Mouse (Mus musculus) kidney, postnatal 10 days (tissue): ENCODE results near the gene Stox2.
"Not testable (repeated sequence)": the region's sequence is repeated elsewhere in the genome, so short reads cannot be mapped to it uniquely, and the experiment has no call there.

Experiments used
- DNase-seq: peaks from one replicate; pipeline ENCODE4 v3.0.0; 2021; ENCODE audit warnings: mixed read lengths

Gene Stox2

DNA sequence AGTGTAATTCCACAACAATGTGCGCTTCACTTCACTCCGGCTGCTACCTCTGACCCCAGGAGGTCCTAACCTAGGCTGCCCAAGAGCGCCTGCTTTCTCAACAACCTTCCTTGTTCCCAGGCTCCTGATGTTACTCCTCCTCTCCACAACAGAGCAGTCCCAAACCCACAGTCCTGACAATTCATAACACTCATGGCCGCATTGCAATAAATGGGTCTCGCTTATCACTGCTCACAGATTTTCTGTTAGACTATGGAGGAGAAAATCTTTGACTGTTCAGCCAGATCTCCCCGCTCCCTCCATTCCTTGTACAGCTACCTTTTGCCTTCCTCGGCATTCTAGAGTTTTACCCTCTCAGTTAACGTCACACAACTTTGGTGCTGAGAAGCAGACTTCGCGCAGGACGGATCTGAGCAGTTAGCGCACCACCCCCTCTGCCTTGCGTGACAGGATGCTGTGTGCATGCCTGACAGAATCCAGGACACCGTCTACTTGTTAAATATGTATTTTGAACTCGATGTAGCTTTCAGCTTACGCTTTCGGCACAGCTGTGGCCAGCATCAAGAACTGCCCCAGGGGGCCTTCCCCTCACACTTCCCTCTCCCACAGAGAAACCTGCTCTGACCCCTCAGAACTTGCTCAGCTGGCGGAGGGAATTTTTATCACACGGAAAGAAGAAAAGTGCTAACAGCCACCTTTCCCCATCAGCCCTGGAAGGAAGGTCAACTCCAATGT, at the start of gene Stox2:
TSS of gene Stox2 (minus strand) at position 51 of the 735 bp plus-strand sequence.
- peak; percentile 16 for DNase-seq

DNA sequence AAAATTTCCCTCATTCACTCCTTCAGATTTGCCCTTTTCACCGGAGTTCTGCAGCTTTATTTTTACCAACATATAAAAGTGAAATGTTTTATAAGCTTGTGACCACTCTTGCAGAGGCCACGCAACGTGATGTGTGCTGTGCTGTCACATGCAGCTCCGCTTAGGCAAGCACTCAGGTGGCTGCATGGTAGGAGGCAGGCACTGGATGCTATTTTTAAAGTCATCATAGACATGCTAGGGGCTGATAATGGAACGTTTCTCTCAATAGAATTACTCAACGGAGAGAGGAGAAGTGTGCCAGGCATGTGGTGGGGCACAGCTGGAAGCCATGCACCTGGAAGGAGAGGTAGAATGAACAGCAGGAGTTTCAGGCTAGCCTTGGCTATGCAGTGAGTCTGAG, 49.3 kb upstream of the Stox2 start:
- no peak for DNase-seq

GRCm38 (mm10) chr8:47494602-47495153, 48.5 kb upstream of the Stox2 start:
- DNase-seq = no peak

DNA sequence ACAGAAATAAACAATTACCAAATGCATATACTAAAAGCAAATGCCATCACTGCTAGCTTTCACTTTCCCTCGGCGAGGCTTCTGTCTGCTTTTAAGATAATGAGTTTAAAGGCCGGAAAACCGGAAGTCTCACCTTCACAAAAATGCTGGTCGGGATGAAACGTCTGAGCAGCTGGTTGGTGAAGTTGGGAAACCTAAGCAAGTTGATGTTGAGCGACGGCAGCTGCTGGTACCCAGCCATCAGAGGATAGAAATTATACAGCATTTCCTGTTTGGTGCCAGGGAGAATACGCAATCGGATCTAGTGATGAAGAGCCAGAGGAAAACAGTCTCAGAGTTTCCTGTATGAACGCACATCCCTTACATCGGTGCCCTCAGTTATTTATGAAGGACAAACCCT, 46.9 kb upstream of the Stox2 start:
- DNase-seq = no peak

- DNase-seq = no peak
Observed at GRCm38 (mm10) chr8:47487231-47487630, 41.1 kb upstream of the Stox2 start.

DNA sequence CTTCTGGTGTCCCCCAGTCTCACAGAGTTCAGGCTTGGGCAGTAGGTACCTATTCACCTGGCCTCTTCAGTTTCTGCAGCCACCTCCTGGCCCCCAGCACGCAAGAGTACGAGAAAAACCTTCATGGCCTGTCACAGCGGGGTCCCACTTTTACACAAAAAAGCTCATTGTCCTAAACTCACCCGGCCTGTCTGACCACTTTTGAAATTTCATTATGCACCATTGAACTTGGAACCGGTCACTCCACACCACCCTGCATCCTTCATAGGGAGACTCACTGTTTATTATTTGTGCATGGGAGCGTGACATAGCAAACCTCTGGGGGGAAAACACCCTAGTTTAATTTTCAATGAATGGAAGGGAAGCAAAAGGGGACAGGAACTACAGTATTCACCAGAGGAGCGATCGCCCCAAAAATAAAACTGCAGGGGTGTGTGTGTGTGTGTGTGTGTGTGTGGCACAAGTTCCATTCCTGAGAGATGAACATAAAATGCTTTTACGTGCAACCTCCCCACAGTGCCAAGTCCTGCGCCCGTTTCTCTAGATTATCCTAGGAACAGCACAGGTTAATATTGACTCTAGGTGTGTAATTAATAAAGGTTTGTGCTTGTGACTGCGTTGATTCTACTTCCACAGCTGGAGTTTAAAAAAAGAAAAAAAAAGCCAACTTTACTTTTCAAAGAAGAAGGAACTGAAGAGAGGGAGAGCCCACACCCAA, 36.4 kb upstream of the Stox2 start:
- peak; percentile 59 for DNase-seq

- no peak for DNase-seq
Observed at GRCm38 (mm10) chr8:47480039-47480438, 33.9 kb upstream of the Stox2 start.

DNA sequence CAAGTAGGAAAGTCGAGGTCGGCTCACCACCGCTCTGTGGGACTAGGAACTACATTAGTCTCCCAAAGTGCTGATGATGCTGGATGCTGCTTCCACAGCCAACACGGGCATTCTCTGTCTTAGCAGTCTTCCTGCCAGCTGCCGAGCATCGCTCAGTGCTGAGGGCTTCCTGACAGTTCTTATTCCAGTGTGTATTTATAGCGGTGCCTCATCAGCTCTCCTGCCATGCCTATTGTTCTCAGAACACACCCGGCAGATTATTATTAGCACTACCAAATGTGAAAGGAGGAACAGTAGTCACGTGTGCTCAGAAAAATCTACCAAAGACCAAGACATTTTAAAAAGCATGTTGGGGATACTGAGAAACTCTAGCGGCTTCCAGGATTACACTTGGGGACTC, 15.5 kb upstream of the Stox2 start:
- peak; percentile 59 for DNase-seq

DNA sequence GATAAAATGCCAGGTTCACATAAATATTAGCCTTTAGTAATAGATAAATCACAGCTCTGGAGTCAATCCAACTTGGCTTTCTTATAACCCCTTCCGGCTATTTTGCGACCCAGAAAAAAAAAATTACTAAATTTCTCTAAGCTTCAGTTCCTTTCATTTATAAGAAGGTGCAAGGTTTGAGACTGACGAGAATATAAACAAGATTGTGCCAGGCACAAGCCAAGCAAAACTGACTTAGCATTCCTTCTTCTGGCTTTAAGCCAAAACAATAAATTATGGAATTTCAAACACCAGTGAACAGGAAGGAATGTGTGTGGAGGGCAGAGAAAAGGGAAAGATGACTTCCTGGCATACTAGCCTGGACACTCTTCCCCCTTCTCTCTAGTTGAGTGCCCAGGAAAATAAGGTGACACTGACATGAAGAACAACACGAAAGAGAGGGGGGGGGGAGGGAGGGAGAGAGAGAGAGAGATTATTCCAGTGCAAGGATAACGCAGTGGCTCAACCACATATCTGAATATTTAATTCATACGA, 13.1 kb upstream of the Stox2 start:
- DNase-seq = no peak

DNA sequence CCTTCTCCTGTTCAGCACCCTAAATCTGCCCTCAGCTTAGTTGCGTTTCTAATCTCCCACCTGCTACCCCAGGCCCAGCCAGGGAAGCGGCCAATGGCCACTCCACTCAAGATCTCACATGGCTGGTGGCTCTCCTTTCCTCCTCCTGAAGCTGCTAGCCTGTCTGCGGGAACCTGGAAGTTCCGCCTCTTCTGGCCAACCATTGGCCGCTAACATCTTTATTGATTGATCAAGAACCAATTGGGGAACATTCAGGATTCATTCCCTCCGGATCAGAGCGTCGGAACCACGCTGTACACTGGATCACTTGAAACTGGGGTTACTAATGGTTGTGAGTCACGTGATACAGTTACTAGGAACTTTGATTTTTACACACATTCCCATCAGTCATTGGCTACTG, 12.4 kb upstream of the Stox2 start:
- DNase-seq = no peak

- not testable (repeated sequence) for DNase-seq
Observed at GRCm38 (mm10) chr8:47449211-47449610, 3.0 kb upstream of the Stox2 start.

GRCm38 (mm10) chr8:47439271-47439670, 6.9 kb downstream of the Stox2 start:
- peak; percentile 26 for DNase-seq

GRCm38 (mm10) chr8:47437976-47438375, 8.2 kb downstream of the Stox2 start:
- DNase-seq = no peak

DNA sequence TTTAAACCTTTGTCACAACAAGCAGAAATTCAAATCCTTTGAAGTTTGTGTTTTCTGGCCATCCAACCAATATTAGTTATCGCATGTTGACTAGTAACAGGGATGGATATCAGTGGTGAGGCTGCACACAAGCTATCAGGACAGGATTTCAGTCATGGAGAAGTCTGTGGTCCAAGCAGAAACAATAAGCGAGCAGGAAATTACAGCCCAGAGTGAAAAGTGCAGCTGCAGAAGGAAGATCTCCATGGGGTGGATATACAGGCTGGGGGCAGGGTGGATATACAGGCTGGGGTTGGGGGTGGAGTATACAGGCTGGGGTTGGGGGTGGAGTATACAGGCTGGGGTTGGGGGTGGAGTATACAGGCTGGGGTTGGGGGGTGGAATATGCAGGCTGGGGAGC, 10.3 kb downstream of the Stox2 start:
- DNase-seq = no peak

DNA sequence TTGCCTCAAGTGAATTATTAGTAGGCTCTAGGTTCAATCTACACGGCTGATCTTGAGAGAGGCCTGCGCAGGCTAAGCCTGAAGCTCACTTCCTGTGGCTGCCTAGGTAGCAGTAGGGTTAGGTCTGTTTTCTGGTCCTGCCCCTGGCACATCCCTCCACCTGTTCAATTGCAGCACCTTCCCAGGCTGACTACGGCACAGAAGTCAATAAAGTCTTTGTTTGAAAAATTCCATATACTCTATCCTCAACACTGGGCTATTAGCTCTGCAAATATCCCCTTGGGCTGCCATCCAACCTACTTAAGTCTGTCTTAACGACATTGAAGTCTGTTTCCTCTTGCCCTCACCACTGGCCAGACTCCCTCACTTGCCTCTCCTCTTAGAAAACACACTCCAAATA, 10.8 kb downstream of the Stox2 start:
- DNase-seq = no peak

DNA sequence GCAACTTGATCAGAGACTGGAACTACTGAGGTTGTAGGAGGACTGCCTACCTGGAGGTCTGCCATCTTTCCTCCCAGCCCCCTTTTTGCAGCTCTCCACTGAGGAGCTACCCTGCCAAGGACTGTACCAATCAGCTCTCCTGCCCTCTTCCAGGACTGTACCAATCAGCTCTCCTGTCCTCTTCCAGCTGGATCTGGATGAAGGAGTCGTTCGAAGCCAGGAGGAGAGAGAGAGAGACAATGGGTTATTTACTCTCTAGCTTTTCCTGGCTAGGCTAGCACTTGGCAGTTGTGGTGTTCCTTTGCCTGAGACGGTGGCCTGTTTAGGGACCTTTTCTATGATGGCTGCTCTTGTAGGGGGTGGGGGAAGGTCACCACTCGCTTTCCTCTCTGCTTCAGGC, 14.9 kb downstream of the Stox2 start:
- DNase-seq = no peak

- DNase-seq = peak; percentile 42
Observed at GRCm38 (mm10) chr8:47414258-47414525, 32.0 kb downstream of the Stox2 start.

DNA sequence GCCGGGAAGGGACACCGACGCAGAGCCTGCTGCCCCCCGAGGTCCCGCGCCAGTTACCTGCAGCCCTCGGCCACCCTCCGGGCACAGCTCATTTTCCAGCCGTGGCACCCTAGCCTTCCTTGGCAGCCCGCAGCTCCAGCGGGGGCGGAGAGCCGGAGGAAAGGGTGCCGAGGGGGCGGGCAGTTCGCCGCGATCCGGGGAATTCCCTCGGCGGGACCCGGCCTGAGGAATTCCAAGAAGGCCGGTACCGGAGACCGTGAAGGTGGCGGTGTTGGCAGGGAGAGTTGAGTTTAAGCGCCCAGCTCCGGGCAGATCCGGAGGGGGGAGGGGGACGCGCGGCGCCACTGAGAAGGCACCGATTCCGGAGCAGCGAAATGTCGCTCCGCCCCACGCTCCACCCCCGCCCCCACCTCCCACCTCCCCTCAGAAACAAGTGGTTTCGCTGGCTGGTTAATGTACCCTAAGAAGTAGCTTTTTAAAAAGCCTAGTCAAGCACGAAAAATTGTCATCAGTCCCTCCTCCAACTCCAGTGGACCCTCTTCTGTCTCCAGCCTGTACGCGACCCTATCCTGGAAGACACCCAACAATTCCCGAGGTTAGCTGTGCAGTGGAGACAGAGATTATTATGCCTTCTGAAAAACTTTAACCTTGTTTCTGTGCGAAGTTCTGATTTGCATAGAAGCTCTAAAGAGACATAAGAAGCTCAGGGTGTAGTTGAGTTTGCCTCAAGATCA, 32.5 kb downstream of the Stox2 start:
- peak; percentile 91 for DNase-seq

DNA sequence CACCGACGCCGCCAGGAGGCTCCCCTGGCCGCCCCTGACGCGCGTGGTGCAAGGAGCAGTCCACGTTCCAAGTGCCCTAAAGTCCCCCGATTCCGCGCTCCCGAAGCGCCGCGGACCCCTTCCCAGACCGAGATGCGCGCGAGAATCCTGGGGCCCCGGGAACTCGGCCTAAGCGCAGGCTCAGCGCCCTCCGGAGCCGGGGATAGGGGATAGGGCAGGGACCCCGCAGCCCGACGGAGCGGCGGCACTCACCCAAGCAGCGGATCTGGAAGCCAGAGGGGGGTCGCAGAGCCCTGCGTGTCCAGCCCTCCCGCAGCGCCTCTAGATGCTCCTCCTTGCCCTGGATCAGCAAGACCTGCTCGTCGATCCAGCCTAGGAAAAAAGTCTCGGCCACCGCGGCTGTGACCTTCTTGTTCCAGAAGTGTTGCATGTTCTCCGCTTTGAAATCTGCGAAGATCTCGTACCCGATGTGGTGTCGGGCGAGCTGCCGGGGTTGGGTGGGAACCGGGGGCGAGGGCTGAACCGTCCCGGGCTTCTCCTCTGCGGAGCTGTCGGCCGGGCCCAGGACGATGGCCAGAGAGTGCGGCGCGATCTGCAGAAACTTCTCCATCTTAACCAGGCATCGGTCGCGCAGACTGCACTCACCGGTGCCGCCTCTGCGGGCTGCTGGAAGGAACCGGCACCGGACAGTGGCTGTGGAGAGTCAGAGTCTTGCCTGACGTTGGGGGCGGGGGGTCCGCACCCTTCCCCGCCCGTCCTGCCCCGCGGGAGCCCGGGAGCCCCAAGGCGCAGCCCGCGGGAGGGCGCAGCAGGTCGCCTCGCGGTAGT, 33.3 kb downstream of the Stox2 start:
- DNase-seq = peak; percentile 65

GRCm38 (mm10) chr8:47411994-47412695, 34.0 kb downstream of the Stox2 start:
- DNase-seq = peak; percentile 65

- DNase-seq = no peak
Observed at GRCm38 (mm10) chr8:47411321-47411720, 34.8 kb downstream of the Stox2 start.

DNA sequence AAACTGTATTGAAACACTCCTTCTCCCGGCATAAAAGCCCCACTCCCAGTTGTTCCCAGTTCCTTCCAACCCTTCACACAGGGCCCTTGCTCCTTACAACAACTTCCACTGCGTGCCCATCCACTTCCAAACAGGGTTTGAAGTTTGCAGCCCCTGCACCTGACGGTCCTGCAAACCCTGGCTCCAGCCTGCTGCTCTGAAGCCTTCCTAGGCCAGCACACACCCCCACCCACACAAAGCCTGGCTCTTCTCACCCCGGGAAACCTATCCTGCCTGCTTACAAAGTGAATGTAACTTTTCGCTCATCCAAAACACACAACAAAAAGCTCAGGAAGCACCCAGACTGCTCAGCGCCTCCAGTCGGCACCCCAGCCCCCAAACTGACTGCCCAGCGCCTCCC, 37.1 kb downstream of the Stox2 start:
- DNase-seq = no peak
